Mouse (Mus musculus): ENCODE measurements around the gene Speer4c. TPM values are rescaled to one million over a fixed set of nuclear protein-coding genes. Genes with fewer than 3 reads are reported as not detected.
A peak's percentile ranks its signal among the peaks of the same experiment; 100 is the strongest.
"Not testable (repeated sequence)": the region's sequence is repeated elsewhere in the genome, so short reads cannot be mapped to it uniquely, and the experiment has no call there.

The Speer4c gene
- polyA plus RNA-seq, 1 experiment from 2014 or later: not detected

DNA sequence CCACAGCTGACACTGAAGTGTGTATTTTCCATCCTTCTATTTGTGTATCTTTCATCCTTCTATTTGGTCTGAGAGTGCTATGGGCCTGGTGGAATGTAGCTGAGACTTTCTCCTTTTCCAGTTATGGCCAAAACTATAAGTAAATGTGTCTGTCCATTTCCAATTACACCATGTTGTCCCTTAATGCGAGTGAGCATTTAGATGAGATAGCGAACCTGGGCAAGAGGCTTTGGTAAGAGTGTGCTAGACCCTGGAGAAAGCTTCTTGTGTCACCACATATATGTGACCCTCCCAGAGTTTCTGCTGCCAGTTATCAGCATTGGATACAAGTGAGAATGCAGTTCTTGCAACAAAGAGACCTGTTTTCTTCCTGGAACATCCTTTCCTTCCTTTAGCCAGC, 35.2 kb downstream of the Speer4c start:
- H3K4me1 ChIP-seq; H3K4me3 ChIP-seq; H3K27ac ChIP-seq (replicated peaks); H3K27me3 ChIP-seq (ENCODE audit: low read depth, poor library complexity, severe bottlenecking); DNase-seq (ENCODE audit: low spot score); H3K36me3 ChIP-seq: not testable (repeated sequence)
- H3K9me3 ChIP-seq (replicated peaks): peaks cover 34% of the 10 kb centered on the region
- WGBS: 72% methylated on average over 2 of the region's 2 CpGs

DNA sequence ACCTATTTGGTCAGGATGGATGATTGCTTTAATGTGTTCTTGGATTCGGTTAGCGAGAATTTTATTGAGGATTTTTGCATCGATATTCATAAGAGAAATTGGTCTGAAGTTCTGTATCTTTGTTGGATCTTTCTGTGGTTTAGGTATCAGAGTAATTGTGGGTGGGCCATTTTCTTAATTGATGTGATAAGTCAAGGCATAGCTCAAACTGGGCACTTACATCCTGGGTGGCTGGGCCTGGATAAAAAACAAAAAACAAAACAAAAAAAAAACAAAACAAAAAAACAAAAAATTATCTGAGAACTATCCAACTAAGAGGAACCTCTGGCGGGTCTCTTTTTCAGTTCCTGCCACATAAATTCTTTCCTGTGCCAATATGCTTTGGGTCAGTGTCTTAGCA, 36.3 kb downstream of the Speer4c start:
- not testable (repeated sequence) for H3K4me1 ChIP-seq; H3K4me3 ChIP-seq; H3K36me3 ChIP-seq; DNase-seq (ENCODE audit: low spot score); H3K27ac ChIP-seq (replicated peaks); H3K27me3 ChIP-seq (ENCODE audit: low read depth, poor library complexity, severe bottlenecking)
- WGBS: 84% methylated on average over 4 of the region's 4 CpGs
- H3K9me3 ChIP-seq (replicated peaks): peaks cover 41% of the 10 kb centered on the region

GRCm38 (mm10) chr5:15674429-15675244, 39.4 kb downstream of the Speer4c start:
- not testable (repeated sequence) for H3K27me3 ChIP-seq (ENCODE audit: low read depth, poor library complexity, severe bottlenecking); H3K36me3 ChIP-seq; H3K27ac ChIP-seq (replicated peaks); DNase-seq (ENCODE audit: low spot score); H3K4me1 ChIP-seq; H3K4me3 ChIP-seq
- WGBS: 91% methylated on average over 5 of the region's 8 CpGs
- H3K9me3 ChIP-seq (replicated peaks): peaks cover 36% of the 10 kb centered on the region

GRCm38 (mm10) chr5:15673989-15674388, 40.1 kb downstream of the Speer4c start:
- not testable (repeated sequence) for H3K27me3 ChIP-seq (ENCODE audit: low read depth, poor library complexity, severe bottlenecking); H3K36me3 ChIP-seq; H3K4me3 ChIP-seq; H3K27ac ChIP-seq (replicated peaks); DNase-seq (ENCODE audit: low spot score); H3K4me1 ChIP-seq
- H3K9me3 ChIP-seq (replicated peaks): peaks cover 32% of the 10 kb centered on the region
- WGBS: 82% methylated on average over 2 of the region's 2 CpGs

DNA sequence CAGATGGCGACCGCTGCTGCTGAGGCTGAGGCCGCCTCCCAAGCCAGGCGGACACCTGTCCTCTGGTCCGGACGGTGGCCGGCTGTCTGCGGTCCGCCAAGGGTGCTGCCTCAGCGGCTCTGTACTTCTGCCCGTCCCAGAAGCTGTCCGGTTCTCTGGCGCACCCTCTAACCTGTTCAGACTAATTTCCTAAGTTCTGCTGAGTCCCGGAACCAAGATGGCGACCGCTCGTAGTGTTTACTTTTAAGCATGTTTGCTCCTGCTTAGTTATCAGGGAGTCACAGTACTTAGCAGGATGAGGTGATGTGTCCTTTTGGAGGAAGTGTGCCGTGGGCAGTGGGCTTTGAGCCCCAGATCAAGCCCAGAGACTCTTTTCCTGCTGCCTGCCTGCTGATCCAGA, 43.3 kb downstream of the Speer4c start:
- 92% methylated on average over 15 of the region's 18 CpGs for WGBS
- not testable (repeated sequence) for H3K36me3 ChIP-seq; H3K4me3 ChIP-seq; H3K27ac ChIP-seq (replicated peaks); H3K27me3 ChIP-seq (ENCODE audit: low read depth, poor library complexity, severe bottlenecking); H3K4me1 ChIP-seq
- peak; percentile 9 for DNase-seq (ENCODE audit: low spot score)
- H3K9me3 ChIP-seq (replicated peaks): peaks cover 24% of the 10 kb centered on the region

- H3K27ac ChIP-seq (replicated peaks); DNase-seq (ENCODE audit: low spot score); H3K36me3 ChIP-seq; H3K4me1 ChIP-seq; H3K27me3 ChIP-seq (ENCODE audit: low read depth, poor library complexity, severe bottlenecking); H3K4me3 ChIP-seq: not testable (repeated sequence)
- H3K9me3 ChIP-seq (replicated peaks): peaks cover 10% of the 10 kb centered on the region
- WGBS: 76% methylated on average over 7 of the region's 7 CpGs
Measured at GRCm38 (mm10) chr5:15663847-15664246, 50.2 kb downstream of the Speer4c start.

Other genes with a start within 250 kb of the Speer4c start
- gene Gm21149, start 237.7 kb downstream of the Speer4c start, polyA plus RNA-seq (2016; fragmentation: Nextera tagmentation; extraction: Ambion mirVana): not detected in 2 replicates
- gene Gm21190, start 185.0 kb downstream of the Speer4c start, polyA plus RNA-seq (2016; fragmentation: Nextera tagmentation; extraction: Ambion mirVana): not detected in 2 replicates
- gene Gm21083, start 136.9 kb downstream of the Speer4c start, polyA plus RNA-seq (2016; fragmentation: Nextera tagmentation; extraction: Ambion mirVana): not detected in 2 replicates
- gene Speer4d, start 95.2 kb downstream of the Speer4c start, polyA plus RNA-seq (2016; fragmentation: Nextera tagmentation; extraction: Ambion mirVana): not detected in 2 replicates
- gene 4930572O03Rik, start 57.2 kb downstream of the Speer4c start, polyA plus RNA-seq (2016; fragmentation: Nextera tagmentation; extraction: Ambion mirVana): not detected in 2 replicates
- 5.9 and 11.6 TPM in 2 replicates for gene Cacna2d1, start 220.4 kb upstream of the Speer4c start, polyA plus RNA-seq (2016; fragmentation: Nextera tagmentation; extraction: Ambion mirVana)

Measured in midbrain, embryonic 10.5 days (tissue).